Mouse (Mus musculus) kidney, adult 2 months (tissue): Measurements from ENCODE around the gene Cep131.

Source experiments
- CTCF ChIP-seq: fragments of 200-500 bp; conservative IDR thresholded peaks from 2 replicates; pipeline ENCODE4 v1.5.1; 2011; ENCODE audit warnings: low read depth, mild to moderate bottlenecking, control low read depth, low read length, moderate library complexity, mixed read lengths; ENCODE audit not compliant: insufficient read depth, insufficient read length
- POLR2A ChIP-seq: fragments of 200-500 bp; IDR thresholded peaks from one replicate; pipeline ENCODE4 v1.6.1; 2011; ENCODE audit warnings: low read depth, low read length, control low read depth

- TF ChIP-seq POLR2A (no peak), CTCF (no peak)
Measured at GRCm38 (mm10) chr11:120022841-120023240, 63.8 kb downstream of the Cep131 start.
